Mouse (Mus musculus) cerebellum, adult 9-10 months (tissue): ENCODE measurements around the gene Snx17.
A peak's percentile ranks its signal among the peaks of the same experiment; 100 is the strongest.
"Not testable (repeated sequence)": the region's sequence is repeated elsewhere in the genome, so short reads cannot be mapped to it uniquely, and the experiment has no call there.

Source experiments
- DNase-seq: peaks from one replicate; pipeline ENCODE4 v3.0.0; 2022

Snx17 gene

DNA sequence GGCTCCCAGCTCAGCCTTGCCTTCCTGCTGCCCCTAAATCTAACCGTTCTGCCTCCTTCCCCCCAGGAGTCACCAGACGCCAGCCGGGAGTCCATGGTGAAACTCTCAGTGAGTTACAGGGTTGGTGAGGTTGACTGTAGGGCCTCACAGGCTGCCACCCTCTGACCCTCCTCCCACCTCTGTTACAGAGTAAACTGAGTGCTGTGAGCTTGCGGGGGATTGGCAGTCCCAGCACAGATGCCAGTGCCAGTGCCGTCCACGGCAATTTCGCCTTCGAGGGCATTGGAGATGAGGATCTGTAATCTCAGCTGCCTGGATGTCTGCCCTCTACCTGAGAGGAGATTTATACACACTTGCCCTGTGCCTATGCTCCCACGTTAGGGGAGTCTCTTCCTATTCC, 5.1 kb downstream of the Snx17 start:
- DNase-seq, result no peak

DNA sequence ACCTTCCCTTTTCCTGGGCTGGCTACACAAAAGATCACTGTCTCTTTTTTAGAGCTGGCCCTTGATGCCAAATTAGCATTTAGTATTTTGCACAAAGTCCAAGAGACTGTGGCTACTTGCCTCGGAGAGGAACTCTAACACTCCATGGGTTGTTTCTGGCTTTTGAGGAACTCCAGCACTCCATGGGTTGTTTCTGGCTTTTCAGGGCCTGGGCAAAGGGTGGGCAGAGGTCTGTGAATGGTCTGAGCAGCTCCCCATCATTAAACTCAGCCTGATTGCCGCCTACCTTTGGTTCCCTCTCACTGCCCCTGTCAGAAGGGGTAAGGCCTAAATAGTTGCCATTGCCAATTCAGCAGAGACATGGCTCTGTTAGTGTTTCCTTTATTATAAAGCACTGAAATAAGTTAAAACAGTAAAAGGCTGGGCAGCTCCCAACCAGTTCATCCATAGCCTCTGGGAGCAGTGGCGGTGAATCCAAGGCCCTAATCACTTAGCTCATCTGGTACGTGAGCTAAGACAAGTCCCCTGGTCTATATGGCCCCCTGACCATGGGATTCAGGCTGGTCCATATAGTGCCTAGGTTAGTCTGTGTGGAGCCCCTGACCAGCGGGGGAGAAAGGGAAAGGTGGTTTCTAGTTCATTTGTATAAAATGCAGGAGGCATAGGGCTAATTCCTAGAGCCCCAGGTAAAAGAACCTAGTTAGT, 5.7 kb downstream of the Snx17 start:
- no peak for DNase-seq

DNA sequence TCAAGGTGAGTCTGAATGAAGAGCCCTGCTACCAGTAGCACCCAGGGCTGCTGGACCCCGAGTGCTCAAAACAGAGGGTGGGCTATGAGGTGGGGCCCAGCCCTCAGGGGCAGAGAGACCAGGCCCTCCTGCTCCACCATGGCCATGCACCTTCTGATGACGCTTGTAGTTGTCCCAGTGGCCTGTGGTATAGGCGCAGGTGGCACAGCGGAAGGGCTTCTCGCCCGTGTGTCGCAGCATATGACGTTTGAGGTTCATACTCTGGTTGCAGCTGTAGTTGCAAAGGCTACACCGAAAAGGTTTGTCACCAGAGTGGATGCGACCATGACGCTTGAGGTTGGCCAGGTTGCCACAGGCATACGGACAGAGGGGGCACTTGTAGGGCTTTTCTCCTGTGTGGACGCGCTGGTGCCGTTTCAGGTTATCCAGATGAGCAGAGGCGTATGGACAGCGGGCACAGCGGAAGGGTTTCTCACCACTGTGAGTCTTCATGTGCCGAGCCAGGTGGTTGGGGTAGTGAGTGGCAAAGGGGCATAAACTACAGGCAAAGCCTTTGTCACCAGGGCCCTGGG, 6.4 kb downstream of the Snx17 start:
- no peak for DNase-seq

DNA sequence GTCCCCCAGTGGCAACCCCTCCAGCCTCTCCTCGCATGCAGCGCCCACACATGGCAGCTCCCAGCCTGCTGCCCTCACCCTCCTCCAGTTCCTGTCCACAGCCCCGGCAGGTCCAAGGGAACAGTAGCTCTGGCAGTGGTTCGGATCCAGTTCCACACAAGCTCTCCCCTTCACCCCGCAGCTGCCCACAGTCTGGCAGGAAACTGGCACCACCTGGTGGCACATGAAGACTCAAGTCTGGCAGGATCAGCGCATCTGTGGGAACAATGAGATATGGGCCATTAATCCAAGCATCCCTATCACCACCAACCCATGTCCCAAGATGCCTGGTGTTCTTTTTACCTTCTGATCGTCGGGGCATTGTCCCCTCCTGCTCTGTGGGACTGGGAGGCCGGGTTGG, 6.9 kb downstream of the Snx17 start:
- no peak for DNase-seq

DNA sequence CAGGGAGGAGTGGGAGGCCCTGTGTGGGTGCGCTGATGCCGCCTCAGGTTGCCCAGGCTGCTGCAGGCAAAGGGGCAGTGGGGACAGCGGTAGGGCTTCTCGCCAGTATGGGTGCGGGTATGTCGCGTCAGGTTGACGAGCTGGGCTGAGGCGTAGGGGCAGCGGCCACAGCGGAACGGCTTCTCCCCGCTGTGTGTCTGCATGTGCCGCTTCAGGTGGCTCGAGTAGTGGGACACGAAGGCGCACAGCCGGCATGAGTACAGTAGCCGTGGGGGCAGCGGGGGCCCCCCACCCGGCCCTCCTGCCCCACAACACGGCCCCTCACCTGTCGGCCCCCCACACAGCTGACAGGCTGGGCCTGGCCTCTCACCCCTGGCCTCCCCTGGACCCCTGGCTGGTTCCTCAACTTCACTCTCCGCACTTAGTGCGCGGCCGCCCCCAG, 7.3 kb downstream of the Snx17 start:
- no peak for DNase-seq

DNA sequence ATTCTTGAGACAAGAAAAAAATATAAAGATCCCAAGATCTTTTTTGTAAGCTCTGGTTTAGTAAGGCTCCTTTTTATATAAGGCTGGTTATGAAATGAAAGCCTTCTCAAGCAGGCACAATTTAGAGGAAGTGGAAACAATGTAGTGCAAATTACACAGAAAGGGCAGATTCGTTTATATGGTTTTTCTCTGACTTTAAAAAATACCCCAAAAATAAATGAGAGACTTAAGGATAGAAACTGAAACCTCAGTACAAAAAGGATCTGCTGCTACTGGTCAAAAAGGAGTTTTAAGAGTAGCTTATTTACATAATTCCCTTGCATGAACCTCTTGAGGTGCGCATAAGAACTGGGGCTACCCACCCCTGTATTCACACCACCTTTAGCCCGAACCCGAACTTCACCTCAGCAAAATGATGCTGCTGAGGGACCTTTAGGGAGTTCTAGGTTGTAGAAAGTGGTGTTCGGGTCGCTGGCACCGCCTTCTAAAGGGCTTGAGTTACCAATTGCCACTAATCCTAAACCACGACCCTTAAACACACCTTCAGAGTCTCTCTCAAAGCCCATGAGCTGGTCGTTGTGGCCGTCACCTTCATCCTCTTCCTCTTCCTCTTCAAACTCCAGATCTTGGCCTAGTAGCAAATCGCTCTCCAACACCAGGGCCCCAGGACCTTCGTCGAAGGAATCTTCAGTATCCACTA, 8.2 kb downstream of the Snx17 start:
- no peak for DNase-seq

DNA sequence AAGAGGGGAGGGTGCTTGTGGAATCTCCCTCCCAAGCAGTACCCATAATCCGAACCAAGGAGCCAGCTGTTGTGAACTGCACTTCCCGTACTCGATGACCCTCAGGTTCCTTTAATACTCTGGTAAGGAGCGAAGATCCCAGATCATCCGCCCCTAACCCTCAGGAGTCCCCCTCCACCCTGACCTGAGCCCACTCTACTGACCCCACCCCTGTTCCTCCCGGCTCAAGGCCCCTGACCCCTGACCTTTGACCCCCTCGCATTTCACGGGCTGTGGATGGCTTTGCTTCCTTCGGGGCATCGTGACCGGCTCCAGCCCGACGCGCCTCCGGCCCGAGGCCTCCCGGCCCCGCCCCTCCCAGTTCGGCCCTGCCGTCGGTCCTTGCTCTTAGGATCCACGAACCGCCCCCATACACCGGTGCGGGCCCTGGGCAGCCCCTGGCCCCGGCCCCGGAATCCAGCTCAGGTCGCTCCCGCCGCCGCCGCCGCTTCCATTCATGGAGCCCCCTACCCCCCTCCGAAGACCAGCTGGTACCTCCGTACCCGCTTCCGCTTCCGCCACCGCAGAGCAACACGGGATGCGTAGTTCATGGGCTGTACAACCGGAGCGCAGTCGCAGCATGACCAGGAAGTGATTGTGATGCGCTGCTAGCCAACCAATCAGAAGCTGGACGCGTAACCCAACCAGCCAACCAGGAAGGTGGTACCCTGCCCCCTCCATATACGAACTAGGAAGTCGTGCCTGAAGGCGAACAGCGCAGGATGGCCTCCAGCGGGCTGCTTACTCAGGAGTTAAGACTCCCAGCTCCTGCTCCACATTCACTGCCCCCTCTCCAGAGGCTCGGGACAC, 8.9 kb downstream of the Snx17 start, which contains the start of gene Zfp513:
TSS of gene Zfp513 (minus strand) at position 562 of the 849 bp plus-strand sequence.
- peak; percentile 98 for DNase-seq

DNA sequence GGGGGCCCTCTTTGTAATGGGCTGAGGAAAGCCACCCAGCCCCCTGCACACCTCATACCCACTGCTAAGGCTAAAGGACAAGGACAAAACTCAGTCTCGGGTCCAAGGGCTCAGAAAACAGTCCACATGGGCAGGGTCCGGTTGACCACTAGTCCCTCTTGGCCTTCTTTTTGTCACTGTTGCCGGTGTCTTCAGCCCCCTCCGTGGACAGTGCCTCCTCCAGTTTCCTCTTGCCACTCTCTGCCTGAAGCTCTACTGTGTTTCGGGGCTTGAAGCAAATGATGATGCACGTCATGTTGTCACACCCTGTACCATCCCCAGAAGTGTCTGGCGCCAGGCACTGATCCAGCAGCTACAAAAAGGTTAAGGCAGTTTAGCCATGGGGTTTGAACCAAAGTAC, 9.9 kb downstream of the Snx17 start:
- no peak for DNase-seq

DNA sequence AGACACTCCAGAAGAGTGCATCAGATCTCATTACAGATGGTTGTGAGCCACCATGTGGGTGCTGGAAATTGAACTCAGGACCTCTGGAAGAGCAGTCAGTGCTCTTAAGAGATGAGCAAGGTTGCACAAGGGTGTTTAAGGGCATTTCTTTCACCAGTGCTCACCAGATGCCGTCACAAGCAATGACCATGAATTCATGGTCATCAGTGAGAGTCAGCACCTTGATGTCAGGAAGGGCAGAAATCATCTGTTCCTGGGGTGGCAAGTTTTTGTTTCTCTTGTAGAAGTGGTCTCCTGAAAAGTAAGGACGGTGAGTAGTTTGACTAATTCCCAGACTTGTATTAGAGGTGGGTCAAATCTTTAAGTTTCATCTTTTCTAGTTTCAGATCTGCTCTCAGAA, 10.8 kb downstream of the Snx17 start:
- no peak for DNase-seq

DNA sequence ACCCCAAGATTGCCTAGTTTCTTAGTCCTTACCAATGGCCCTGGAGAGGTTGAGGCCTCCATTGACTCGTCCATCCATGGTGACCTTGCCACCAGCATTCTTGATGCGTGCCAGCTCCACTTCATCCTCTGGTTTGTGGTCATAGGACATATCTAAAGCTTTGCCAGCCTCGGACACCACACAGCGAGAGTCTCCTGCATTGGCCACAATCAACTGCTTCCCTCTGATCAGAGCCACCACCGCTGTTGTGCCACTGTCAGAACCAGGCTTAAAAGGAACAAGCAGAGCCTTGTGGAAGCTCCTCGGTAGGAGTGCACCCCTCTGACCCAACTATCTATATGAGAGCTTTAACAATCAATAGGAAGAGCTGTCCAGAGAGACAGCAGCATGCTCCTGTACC, 11.4 kb downstream of the Snx17 start:
- DNase-seq, result no peak

DNA sequence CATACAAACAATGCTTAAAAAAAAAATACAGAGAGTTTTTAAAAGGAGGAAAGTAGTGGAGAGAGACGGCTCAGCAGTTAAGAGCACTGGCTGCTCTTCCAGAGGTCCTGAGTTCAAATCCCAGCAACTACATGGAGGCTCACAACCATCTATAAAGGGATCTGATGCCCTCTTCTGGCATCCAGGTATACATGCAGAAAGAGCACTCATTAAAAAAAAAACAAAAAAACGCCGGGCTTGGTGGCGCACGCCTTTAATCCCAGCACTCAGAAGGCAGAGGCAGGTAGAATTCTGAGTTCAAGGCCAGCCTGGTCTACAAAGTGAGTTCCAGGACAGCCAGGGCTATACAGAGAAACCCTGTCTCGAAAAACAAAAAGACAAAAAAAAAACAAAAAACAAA, 23.5 kb downstream of the Snx17 start:
- not testable (repeated sequence) for DNase-seq

DNA sequence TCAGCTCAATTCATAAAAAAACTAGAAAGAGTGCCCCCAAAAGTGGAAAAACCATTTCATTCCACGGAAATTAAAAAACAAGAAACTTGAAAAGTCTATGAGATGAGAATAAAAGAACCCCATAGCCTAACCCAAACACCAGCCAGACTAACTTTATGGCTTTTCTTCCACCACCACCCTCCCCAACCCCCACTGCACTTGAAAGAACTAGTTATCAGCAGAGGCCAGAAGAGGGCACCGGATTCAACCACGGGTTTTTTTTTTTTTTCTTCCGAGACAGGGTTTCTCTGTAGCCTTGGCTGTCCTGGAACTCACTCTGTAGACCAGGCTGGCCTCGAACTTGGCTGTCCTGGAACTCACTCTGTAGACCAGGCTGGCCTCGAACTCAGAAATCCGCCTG, 25.3 kb downstream of the Snx17 start:
- DNase-seq, result no peak

DNA sequence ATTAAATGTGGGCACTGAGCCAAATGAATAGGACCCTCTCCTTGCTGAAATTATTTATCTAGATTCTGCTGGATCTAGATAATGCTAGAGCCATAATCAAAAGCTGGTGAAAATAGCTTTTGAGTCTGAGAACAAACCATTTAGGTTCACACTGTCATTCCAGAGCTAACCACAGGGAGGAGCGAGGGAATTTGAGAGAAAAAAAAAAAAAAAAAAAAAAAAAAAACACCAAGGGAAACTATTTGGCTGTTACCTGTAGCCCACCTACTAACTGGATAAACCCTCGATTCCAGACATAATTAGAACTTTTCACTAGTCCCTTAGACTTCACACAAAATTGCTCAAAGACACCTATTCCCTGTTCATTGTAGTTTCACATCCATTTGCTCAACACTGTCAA, 26.0 kb downstream of the Snx17 start:
- DNase-seq, result peak; percentile 32

DNA sequence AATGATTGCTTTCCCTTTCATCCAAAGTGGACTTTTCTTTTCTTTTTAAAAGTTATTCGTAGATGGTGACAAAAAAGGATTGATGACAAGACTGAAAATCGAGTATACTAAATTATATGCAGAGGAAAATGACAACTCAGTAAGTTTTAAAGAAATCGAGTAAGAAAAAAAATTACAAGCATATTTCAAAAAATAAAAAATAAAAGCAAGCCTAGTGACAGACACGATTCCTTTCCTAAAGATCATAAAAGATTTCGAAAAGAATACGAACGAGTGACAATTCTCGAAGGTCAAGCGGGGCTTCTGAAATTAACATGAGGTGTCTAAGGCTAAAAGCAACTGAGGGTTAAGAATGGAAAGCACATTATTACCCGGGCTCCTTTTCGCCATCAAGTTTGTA, 26.4 kb downstream of the Snx17 start:
- no peak for DNase-seq

DNA sequence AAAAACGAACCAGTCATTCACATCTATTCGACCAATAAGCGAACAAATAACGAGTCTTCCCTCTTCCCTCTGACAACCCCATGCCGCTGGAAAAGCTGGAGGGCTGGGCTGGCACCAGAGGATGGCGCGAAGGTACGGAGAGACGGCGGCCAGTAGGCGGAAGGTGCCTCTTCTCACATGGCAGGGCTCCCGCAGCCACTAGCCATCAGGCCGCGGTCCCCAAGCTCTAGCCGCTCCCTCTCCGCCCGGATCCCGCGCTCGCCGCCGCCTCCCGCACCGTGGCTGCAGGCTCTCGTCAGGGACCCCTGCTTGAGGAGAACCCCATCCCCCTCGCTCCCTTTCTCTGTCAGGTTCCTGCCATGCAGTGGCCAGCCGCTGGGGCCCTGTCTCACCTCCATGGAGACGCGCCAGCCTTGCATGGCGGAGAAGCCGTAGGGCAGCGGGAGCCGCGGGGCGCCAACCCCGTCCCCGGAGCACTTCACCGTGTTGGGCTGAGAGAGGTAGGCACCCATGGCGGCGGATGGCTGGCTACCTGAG, 27.0 kb downstream of the Snx17 start:
- no peak for DNase-seq

DNA sequence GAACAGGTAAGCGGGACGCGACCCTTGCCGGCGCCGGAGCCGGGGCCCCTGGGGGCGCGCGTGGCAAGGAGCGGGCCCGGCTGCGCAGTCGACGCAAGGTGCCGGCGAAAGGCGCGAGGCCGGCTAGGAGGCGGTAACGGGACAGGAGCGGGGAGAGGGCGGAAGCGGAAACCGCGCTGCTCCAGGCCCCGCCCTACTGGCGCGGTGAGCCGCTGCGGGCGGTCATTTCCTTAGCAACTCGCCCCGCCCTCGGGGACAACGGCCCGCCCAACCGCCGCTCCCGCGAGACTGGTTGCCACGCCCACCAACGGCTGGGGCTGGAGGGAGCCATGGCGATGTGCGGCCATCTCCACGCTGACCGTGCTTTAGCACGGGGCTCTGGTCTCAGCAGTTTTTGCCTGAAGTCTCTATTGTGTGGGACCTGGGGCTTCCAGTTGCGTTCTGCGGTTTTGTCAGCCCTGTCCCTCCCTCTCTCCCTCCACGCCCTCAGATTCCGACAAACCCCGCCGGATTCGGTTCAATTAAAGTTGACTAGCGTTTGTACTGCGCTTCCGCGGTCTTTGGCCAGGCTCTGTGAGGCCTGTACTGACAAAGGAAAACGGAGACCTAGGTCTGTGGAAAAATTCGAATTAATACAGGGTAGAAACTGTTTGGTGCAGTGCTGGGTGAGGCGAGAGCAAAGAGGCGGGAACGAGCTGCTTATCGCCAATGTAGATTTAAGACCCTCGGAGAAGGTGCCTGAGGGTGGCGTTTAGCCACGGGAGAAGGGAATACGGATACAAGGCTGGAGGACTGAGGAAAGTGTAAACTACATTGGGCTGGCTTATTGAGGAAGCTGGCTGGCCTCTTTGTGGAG, 27.6 kb downstream of the Snx17 start, which contains the start of gene Ppm1g:
TSS of gene Ppm1g (minus strand) at position 240 of the 856 bp plus-strand sequence.
- peak; percentile 93 for DNase-seq

DNA sequence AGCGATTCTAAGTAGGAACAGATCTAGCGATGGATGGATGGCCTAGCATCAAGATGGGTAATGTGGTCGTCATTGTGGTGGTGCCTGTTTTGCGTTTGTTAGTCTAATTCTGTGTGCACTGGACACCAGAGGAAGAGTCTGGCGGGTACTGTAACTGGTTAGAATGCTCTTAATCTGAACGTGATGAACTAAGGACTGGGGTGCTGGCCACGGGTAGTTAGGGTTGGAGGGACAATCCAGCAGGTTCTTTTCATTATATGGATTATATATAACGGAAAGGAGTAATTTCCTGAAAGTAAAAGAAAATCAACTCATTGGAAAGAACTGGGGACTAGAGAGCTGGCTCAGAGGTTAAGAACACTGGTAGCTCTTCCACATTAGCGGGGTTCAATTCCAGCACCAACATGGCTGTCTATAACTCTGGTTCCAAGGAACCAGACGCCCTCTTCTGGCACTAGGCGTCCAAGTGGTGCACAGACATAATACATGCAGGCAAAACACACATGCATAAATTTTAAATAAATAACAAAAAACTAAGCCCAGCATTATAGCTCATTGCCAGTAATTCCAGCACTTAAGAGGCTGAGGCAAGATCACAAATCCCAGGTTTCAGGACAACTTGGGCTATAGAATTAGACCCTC, 28.4 kb downstream of the Snx17 start:
- DNase-seq, result peak; percentile 49

DNA sequence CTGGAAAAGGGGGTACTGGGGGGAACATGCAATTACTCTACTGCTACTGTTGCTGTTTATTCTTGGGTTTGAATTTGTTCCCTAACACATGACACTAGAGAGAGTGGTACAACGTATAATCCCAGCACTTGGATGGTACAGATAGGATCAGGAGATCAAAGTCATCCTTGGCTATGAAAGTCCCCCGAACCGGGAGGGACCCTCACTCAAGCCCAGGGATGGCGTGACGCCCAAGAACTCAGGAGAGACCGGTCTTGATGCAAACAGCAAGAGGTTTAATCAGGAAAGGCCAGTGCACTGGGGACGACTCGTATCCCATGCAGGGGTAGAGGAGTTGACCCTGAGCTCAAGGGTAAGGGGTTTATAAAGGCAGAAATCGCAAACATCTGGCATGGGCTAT, 29.7 kb downstream of the Snx17 start:
- DNase-seq, result peak; percentile 51

DNA sequence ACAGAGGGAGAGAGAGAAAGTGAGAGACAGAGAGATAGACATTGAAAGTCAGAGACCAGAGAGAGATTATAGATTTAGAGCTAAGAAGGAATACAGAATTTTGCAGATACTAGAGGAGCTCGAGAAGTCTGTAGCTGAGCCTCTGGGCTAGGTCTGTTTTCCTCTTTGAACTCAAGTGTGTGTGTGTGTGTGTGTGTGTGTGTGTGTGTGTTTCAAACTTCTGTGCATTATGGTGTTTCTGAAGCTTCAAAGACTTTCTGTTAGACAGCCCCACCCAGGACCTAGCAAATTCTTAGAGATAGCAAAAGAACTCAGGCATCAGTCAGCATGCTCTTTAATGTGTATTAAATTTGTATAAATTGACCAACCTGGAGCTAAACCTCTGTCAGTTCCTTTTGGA, 33.6 kb downstream of the Snx17 start:
- no peak for DNase-seq

DNA sequence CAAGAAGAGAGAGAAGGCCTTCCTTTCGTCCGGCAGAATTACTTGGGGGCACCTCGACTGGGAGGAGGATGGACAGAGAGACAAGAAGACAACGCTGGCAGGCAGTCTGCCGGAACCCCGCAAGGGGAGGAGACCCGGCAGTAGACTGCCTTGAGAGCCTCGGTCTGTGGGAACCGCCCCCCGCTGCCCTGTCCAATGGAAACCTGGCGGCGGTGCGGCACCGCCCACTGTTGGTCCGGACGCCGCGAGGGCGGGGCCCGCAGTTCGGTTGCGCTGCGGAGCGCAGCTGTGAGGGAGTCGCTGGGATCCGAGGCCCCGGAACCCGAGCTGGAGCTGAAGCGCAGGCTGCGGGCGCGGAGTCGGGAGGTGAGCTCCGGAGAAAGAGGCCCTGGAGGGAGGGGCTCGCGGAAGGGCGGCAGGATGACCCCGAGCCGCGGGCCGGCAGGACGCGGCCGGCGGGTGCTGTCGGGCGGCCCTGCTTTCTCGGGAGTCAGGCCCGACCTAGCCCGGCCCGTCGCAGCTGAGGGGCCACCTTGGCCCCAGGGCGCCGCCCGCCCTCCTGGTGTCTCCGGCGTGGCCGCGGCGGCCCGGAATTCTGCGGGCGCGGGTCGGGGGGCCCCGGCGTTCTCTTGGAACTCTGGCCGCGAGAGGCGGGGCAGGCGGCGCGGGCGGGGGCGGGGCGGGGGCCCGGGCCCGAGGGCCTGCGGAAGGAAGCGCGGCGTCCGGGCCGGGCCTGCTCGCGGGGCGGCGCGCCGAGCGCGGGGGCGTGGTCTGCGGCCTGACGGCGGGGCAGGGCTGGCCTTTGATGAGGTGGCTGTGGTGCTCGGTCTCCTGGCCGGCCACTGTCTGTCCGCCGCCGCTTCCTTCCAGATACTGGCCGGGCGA, 47.9 kb downstream of the Snx17 start, which contains the start of the genes Nrbp1 and Gm9970:
TSS of gene Nrbp1 (plus strand) at position 228 of the 885 bp plus-strand sequence.
TSS of gene Gm9970 (minus strand) at position 596 of the 885 bp plus-strand sequence.
- DNase-seq, result peak; percentile 95
